Mouse (Mus musculus) urinary bladder, adult 18-20 months (tissue): Measurements from ENCODE around the gene Nckap5.

Experiments used
- DNase-seq, 2 experiments: peaks; one replicate each; pipeline ENCODE4 v3.0.0; 2022; ENCODE audit warnings: low spot score in 2 of 2, mixed read lengths in 2 of 2

Nckap5 gene

GRCm38 (mm10) chr1:126366736-126367135 lies 463.9 kb downstream of the Nckap5 start:
- no peak for DNase-seq

- DNase-seq: no peak
These were observed 466.0 kb downstream of the Nckap5 start for GRCm38 (mm10) chr1:126364556-126364955.

DNA sequence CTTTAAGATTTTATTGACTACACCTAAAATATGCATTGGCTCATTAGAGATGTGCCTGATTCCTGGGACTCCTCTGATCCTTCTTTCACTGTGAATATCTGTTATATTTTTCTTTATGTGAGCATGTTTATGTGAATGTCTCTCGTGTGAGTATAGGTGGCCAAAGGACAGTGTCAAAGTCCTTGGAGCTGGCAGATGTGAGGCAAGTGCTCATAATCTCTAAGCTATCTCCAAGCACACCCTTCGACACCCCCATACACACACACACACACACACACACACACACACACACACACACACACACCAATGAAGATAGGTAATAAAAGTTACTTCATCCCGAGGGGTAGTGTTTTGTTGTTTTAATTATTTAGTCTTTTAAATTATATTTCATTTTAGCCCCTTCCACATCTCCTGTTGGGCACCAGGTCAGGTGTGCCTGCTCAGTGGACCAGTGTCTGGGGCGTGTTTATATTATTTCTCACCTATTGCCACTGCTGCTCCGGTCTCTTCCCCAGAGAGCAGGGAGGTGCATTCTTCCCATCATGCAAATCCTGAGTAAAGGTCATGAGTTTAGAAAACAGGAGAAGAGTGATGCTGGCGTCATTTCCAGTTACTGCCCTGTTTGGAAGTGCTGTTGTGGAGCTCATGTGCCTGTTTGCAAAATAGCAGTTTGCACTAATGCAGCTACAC lies 469.9 kb downstream of the Nckap5 start:
- no peak for DNase-seq

DNA sequence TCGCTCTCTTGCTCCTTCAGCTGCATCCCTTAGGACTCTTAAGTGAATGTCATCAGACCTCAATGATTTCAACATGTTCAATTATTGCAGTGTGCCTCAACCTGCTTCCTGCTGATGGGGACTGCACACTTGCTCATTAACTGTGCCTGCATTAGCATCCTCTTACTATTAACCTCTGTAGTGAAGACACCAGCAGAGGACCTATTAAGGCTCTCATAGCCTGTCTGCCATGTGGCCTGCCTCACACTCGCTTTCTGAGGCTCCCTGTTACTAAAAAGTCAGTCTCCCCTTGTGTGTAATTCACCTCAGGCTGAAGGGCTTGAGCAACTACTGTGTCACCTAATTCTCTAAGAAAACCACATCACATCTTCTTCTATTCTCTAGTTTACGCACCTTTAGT lies 470.5 kb downstream of the Nckap5 start:
- no peak for DNase-seq

DNA sequence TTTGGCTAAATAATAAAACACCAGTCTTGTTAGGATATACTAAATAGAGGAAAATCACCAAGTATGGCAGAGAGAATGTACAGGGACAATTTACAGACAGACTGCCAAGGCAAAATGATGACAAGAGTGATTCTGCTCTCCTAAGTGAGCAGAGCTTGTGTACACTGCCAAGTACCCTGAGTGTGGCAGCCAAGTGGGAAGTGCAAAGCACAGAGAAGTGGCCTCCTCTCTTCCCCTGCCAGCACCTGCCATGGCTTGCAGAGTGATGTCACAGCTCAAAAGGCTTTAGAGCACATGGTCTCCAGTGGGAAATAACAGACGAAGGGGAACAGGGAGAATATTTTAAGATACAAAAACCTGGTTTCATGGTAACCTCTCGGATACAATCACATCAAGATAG lies 488.8 kb downstream of the Nckap5 start:
- DNase-seq: no peak

GRCm38 (mm10) chr1:126339250-126339649 lies 491.3 kb downstream of the Nckap5 start:
- DNase-seq: no peak

GRCm38 (mm10) chr1:126334202-126334601 lies 496.4 kb downstream of the Nckap5 start:
- no peak for DNase-seq

DNA sequence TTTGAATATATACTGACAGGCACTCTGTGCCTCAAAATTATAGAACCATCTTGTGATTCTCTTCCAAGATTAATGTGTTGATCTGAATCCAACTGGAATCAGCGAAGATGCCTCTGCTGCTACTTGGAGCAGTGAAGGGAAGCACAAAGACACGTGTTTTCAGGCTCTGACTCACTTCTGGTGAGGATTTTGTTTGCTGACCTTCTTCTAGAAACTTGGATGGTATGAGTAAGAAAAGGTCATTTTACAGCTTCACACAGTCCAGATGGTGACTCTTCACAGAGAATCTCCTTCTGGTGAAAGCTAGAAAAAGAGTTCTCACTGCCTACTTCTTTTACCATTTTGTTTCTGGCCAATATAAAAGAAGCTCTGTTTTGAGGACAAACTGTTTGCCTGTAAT lies 498.6 kb downstream of the Nckap5 start:
- peak in 1 of 2 experiments; percentile 3 for DNase-seq

DNA sequence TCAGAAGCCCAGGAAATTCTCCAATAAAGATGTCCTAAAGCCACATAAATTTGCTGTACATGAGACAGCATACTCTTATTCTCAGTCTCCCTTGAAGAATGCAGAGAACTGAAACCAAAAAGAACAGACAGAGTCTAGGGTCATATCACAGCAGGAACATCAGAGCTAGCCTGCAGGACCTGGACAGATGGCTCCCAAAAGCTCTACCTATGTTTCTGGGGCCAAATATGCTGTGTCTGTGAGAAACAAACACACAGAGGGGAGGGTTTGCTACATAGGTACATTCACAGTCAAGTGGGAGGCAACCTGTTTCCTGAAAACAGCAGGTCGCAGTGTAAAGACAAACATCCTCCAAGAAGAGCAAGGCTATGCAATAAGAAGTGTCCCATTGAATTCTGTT lies 509.9 kb downstream of the Nckap5 start:
- no peak for DNase-seq

- DNase-seq: no peak
These were observed 512.6 kb downstream of the Nckap5 start for GRCm38 (mm10) chr1:126317874-126318607.

- no peak for DNase-seq
These were observed 513.3 kb downstream of the Nckap5 start for GRCm38 (mm10) chr1:126317345-126317744.

DNA sequence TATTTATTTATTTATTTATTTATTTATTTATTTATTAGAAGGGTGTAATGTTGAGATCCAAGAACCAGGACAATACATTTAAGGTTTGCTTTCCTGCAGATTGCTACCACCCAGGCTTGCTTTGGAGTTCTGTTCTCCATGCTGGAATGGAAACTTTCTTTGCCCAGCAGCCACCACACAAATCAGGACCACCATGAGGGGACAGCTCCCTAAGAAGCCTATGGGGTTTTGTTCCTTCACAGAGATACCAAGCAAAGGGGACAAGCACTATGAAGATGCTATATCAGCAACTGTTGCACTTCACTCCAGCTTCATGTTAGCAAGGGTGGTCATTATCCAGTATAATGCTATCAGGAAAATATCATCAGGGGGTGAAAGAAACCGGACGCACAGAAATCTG lies 513.7 kb downstream of the Nckap5 start:
- DNase-seq: no peak

- no peak for DNase-seq
These were observed 529.5 kb downstream of the Nckap5 start for GRCm38 (mm10) chr1:126301129-126301528.

- no peak for DNase-seq
These were observed 565.7 kb downstream of the Nckap5 start for GRCm38 (mm10) chr1:126264931-126265330.

DNA sequence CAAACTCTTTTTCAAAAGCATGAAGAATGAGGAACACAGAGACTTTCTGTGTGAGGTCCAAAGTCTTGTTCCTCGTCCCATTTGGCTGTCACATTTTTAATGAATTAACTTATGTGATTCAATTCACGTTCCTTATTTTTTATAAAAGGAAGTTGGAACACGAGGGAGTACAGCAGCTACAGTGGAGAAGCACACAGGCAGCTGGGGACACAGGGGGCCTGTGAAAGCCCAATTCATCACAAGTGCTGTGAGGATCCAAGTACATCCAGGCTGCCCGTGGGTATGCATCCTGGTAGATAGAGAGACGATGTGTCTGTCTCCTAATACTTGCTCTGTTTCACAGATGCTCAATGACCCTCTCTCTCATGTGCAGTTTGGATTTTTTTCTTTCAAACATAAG lies 576.2 kb downstream of the Nckap5 start:
- no peak for DNase-seq

- DNase-seq: no peak
These were observed 576.7 kb downstream of the Nckap5 start for GRCm38 (mm10) chr1:126253934-126254333.

- DNase-seq: no peak
These were observed 597.4 kb downstream of the Nckap5 start for GRCm38 (mm10) chr1:126233196-126233595.

DNA sequence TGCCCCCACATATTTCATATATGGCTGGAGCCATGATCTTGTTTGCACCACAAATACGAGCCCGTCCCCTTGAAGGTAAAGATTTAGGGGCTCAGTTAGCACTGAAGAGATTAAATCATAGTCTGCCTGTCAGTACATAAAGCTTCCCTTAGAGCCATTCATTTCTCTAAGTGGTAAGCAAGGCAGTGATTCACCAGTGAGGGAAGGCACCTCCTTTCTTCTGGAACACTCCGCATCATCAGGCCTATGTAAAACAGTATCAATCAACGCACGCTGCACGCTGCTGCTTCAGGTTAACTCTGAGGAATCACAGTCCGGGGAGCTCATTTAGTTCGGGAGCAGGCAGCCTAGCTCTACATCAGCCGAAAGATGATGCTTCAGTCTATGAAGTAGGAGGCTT lies 599.4 kb downstream of the Nckap5 start:
- DNase-seq: no peak

DNA sequence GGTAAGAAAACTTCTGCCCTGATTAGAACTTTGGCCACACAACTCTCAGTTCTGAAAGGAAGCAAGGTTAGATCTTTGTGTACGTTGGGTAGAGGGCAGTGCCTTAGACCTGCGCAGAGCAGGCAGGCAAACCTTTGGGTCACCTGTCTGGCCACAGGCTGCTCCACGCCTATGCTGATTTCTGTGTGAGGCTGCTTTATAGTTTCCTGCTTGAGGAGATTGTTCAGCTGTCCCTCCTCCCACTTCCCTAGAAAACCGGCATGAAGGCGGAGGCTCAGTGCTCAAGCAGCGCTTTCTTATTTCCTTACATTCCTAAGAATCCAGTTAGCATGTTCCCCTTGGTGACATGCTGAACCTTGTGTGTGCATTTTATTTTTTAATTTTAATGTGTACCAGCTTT lies 620.4 kb downstream of the Nckap5 start:
- DNase-seq: no peak

DNA sequence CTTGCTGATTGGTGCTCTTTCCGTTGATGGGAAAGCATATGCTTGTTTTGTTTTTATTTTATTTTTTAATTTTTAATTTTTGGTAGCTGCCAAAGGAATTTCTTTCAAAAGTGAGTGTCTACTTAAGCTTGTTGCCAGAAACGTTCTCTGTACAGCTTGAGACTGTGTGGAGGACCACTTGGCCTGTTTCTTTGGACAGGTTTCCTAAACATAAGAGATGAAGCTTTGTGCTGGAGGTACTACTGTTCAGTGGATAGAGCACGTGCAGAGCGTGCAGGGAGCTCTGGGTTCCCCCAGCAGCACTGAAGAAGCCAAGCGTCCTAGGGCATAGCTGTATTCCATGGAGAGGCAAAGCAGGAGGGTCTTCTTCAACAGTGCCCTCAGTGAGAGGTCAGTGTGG lies 620.9 kb downstream of the Nckap5 start:
- DNase-seq: no peak

DNA sequence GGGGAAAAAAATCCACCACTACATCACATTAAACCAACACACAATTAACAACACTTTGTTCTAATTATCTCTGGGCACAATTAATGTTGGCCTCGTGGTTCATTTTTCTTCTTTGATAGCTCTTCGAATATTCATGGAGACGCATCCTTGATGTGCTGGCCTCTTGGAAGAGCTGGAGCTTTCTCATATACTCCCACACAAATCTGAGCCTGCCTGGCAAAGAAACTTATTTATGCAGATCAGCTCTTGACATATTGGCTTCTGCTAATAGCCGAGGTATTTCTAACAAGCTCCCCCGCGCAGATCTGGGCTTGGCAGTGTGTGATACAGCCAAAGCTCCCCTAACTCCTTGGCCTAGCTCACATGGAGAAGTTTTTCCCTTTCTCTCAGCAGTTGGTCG lies 621.5 kb downstream of the Nckap5 start:
- DNase-seq: no peak

- no peak for DNase-seq
These were observed 633.7 kb downstream of the Nckap5 start for GRCm38 (mm10) chr1:126196937-126197336.

DNA sequence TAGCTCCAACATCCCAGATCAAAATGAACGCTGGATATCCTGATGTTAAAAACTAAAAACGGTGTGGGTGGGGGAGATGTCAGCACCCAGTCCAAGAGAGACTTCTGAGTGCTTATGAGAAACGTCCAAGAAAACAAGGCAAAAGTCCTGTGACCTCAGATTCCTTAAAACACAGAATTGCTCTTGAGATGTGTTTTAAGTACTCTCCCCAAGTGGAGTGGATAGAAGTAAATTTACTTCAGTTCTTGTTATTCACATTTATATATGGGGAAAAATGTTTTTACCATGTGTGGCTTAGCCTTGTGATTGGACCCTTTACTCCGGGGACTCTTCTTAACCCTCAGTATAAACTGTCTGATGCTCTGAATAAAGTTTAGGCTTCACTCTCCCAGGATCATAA lies 640.2 kb downstream of the Nckap5 start:
- DNase-seq: no peak

DNA sequence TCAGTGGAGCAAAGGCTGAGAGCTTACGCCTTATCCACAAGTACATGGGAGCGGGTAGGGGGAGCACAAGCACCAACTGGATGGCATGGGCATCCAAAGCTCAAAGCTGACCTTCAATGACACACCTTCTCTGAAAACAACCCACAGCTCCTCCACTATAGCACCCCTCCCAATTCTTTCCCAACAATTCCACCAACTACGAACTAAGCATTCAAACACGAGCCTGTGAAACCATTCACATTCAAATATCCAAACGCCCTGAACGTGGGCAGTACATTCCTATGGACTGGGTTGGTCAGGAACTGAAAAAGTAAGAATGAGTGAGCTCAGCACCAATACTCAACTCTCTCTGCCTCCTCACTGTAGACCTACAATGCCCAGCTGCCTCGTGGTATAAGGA lies 646.8 kb downstream of the Nckap5 start:
- DNase-seq: no peak
